Mouse (Mus musculus) gastrocnemius, postnatal 14 days (tissue): ENCODE measurements around the gene Awat2. TPM values are rescaled to one million over a fixed set of nuclear protein-coding genes. Genes with fewer than 3 reads are reported as not detected.
A peak's percentile ranks its signal among the peaks of the same experiment; 100 is the strongest.
"Not testable (repeated sequence)": the region's sequence is repeated elsewhere in the genome, so short reads cannot be mapped to it uniquely, and the experiment has no call there.

Experiments used
- DNase-seq: peaks from one replicate; pipeline ENCODE4 v3.0.0; 2021; ENCODE audit warnings: mixed read lengths
- intact Hi-C: fragments of 180-260 bp; cut with DNase I; formaldehyde crosslinking; loops from one replicate; pipeline ENCODE4 v1.15.1; 2025; ENCODE audit warnings: low total_unique reads
- long read RNA-seq, 2 experiments: library from polyadenylated mRNA; stranded (forward); transcript quantifications; one replicate each; pipeline ENCODE4 v2.0.0; 2021
- total RNA-seq, 2 experiments: library from RNA; stranded (reverse); gene quantifications; 2 replicates each; pipeline ENCODE4 v1.2.3; 2021

Awat2 gene
- total RNA-seq: not detected
- long read RNA-seq, experiment 1: 0 reads
- long read RNA-seq, experiment 2: 0 reads

GRCm38 (mm10) chrX:100442617-100443016, at the start of gene Awat2:
Awat2 (minus strand) TSS chrX:100442717.
- intact Hi-C loops: loop anchor here (10.0 kb wide), 1 partner anchor 112 kb away; no protein-coding TSS in a partner anchor
- DNase-seq: not testable (repeated sequence)

- intact Hi-C loops: loop anchor here (10.0 kb wide), 1 partner anchor 626 kb away; no protein-coding TSS in a partner anchor
- peak; percentile 67 for DNase-seq
Measured at GRCm38 (mm10) chrX:100480317-100480716, 37.8 kb upstream of the Awat2 start.

GRCm38 (mm10) chrX:100475569-100476223, 33.2 kb upstream of the Awat2 start:
- no peak for DNase-seq
- intact Hi-C loops: loop anchor here (5.0 kb wide), 1 partner anchor 78 kb away; no protein-coding TSS in a partner anchor

- intact Hi-C loops: no loop called here
- DNase-seq: no peak
Measured at GRCm38 (mm10) chrX:100471491-100471890, 29.0 kb upstream of the Awat2 start.

- intact Hi-C loops: no loop called here
Measured at GRCm38 (mm10) chrX:100470126-100470525, 27.6 kb upstream of the Awat2 start.

GRCm38 (mm10) chrX:100468047-100468446, 25.5 kb upstream of the Awat2 start:
- intact Hi-C loops: no loop called here
- no peak for DNase-seq

More at GRCm38 (mm10) chrX:100470126-100470525, 27.6 kb upstream of the Awat2 start:
- DNase-seq: peak; percentile 4

- no peak for DNase-seq
- intact Hi-C loops: loop anchor here (10.0 kb wide), 1 partner anchor 111 kb away; no protein-coding TSS in a partner anchor
Measured at GRCm38 (mm10) chrX:100443532-100443931, 1.0 kb upstream of the Awat2 start.

- intact Hi-C loops: no loop called here
- no peak for DNase-seq
Measured at GRCm38 (mm10) chrX:100432311-100432710, 10.2 kb downstream of the Awat2 start.

- intact Hi-C loops: no loop called here
- no peak for DNase-seq
Measured at GRCm38 (mm10) chrX:100428693-100429092, 13.8 kb downstream of the Awat2 start, which contains the start of gene Otud6a. Otud6a (plus strand) TSS chrX:100429013.

GRCm38 (mm10) chrX:100409245-100409644, 33.3 kb downstream of the Awat2 start:
- DNase-seq: no peak
- intact Hi-C loops: no loop called here

GRCm38 (mm10) chrX:100401657-100402056, 40.9 kb downstream of the Awat2 start:
- DNase-seq: no peak
- intact Hi-C loops: no loop called here

- no peak for DNase-seq
- intact Hi-C loops: no loop called here
Measured at GRCm38 (mm10) chrX:100400900-100401299, 41.6 kb downstream of the Awat2 start.

GRCm38 (mm10) chrX:100395026-100395425, 47.5 kb downstream of the Awat2 start:
- intact Hi-C loops: loop anchor here (5.0 kb wide), 1 partner anchor 82 kb away; no protein-coding TSS in a partner anchor
- no peak for DNase-seq

GRCm38 (mm10) chrX:100394223-100394861, 48.2 kb downstream of the Awat2 start:
- DNase-seq: no peak
- intact Hi-C loops: loop anchor here (5.0 kb wide), 1 partner anchor 542 kb away; no protein-coding TSS in a partner anchor

GRCm38 (mm10) chrX:100392304-100392703, 50.2 kb downstream of the Awat2 start:
- intact Hi-C loops: loop anchor here (5.0 kb wide), 1 partner anchor 540 kb away; no protein-coding TSS in a partner anchor
- DNase-seq: no peak

GRCm38 (mm10) chrX:100389887-100390286, 52.6 kb downstream of the Awat2 start:
- intact Hi-C loops: loop anchor here (5.0 kb wide), 1 partner anchor 538 kb away; no protein-coding TSS in a partner anchor

GRCm38 (mm10) chrX:100356974-100357373, 85.5 kb downstream of the Awat2 start:
- DNase-seq: no peak

More at GRCm38 (mm10) chrX:100389887-100390286, 52.6 kb downstream of the Awat2 start:
- DNase-seq: no peak

More at GRCm38 (mm10) chrX:100356974-100357373, 85.5 kb downstream of the Awat2 start:
- intact Hi-C loops: no loop called here
